Mouse (Mus musculus) heart, embryonic 14.5 days (tissue): Measurements from ENCODE around the gene Hoxc11. TPM values are rescaled to one million over a fixed set of nuclear protein-coding genes. Genes with fewer than 3 reads are reported as not detected.

Source experiments
- ATAC-seq: fragments of 200-750 bp; cut with Nextera tagmentation; 2 replicates; pipeline ENCODE4 v1.8.0; 2017; ENCODE audit warnings: low read depth, moderate TSS enrichment; ENCODE audit not compliant: insufficient number of reproducible peaks, insufficient read depth, low FRiP score
- H3K27ac ChIP-seq, 2 experiments: fragments of 200-500 bp in 1 of 2; fragments of 300-500 bp in 1 of 2; sonication (generic) in 1 of 2; replicated peaks in 1 of 2; 2 replicates each; pipeline ENCODE4 v1.5.1; 2012 to 2014; ENCODE audit warnings: low read depth in 2 of 2, low read length in 2 of 2, control low read depth in 1 of 2, mild to moderate bottlenecking in 1 of 2, mixed read lengths in 1 of 2; ENCODE audit not compliant: control insufficient read depth in 1 of 2, insufficient read depth in 1 of 2
- H3K27me3 ChIP-seq: fragments of 300-500 bp; sonication (generic); 2 replicates; pipeline ENCODE4 v1.6.1; 2014; ENCODE audit warnings: mild to moderate bottlenecking, low read length, control low read depth; ENCODE audit not compliant: control insufficient read depth, insufficient read depth
- H3K36me3 ChIP-seq: fragments of 300-500 bp; sonication (generic); 2 replicates; pipeline ENCODE4 v1.6.1; 2014; ENCODE audit warnings: mild to moderate bottlenecking, control low read depth, low read length, mixed read lengths; ENCODE audit not compliant: control insufficient read depth, insufficient read depth
- H3K4me1 ChIP-seq, 2 experiments: fragments of 200-500 bp in 1 of 2; fragments of 300-500 bp in 1 of 2; sonication (generic) in 1 of 2; 2 replicates each; pipeline ENCODE4 v1.6.1; 2012 to 2014; ENCODE audit warnings: low read length in 2 of 2, control low read depth in 1 of 2, mixed read lengths in 1 of 2; ENCODE audit not compliant: control insufficient read depth in 2 of 2, insufficient read depth in 2 of 2
- H3K4me2 ChIP-seq: fragments of 300-500 bp; sonication (generic); 2 replicates; pipeline ENCODE4 v1.6.1; 2014; ENCODE audit warnings: mild to moderate bottlenecking, low read length
- H3K4me3 ChIP-seq, 2 experiments: fragments of 200-500 bp in 1 of 2; fragments of 300-500 bp in 1 of 2; sonication (generic) in 1 of 2; 2 replicates each; pipeline ENCODE4 v1.5.1; 2012 to 2014; ENCODE audit warnings: low read length in 2 of 2, mild to moderate bottlenecking in 2 of 2, control low read depth in 1 of 2, low read depth in 1 of 2, moderate library complexity in 1 of 2; ENCODE audit not compliant: control insufficient read depth in 1 of 2, insufficient read depth in 1 of 2
- H3K9ac ChIP-seq: fragments of 300-500 bp; sonication (generic); 2 replicates; pipeline ENCODE4 v1.6.1; 2014; ENCODE audit warnings: mild to moderate bottlenecking, low read length
- H3K9me3 ChIP-seq: fragments of 300-500 bp; sonication (generic); 2 replicates; pipeline ENCODE4 v1.6.1; 2016; ENCODE audit warnings: low read length, control low read depth; ENCODE audit not compliant: control insufficient read depth
- WGBS: fragments of 180-500 bp; shearing (Covaris S2); extraction: QIAGEN DNeasy Blood & Tissue Kit; methylation state at CpG from one replicate; pipeline ENCODE4 v1.1.7; 2014; 5-methylcytosine and 5-hydroxymethylcytosine counted together
- polyA plus RNA-seq: library from polyadenylated mRNA; unstranded; fragments of >200 nt; fragmentation: Nextera tagmentation; extraction: Ambion mirVana; gene quantifications from 2 replicates; pipeline ENCODE4 v1.2.1, GENCODE M21; 2014

The Hoxc11 gene
- polyA plus RNA-seq, 1 experiment from 2014 or later = not detected

GRCm38 (mm10) chr15:102999183-102999831 lies 45.1 kb downstream of the Hoxc11 start:
- peak overlapping the region; percentile 92 for H3K4me2 ChIP-seq
- H3K4me1 ChIP-seq = peaks cover 21 to 26% of the 10 kb centered on the region in 2 experiments
- ATAC-seq = 0 out of 2 replicates have a peak, but pooled peaks have one; percentile 49
- peak overlapping the region; percentile 47 to 50 for H3K4me3 ChIP-seq
- no peak overlapping the region for H3K27ac ChIP-seq
- WGBS = 3% methylated on average over 33 of the region's 33 CpGs
- peak overlapping the region; percentile 67 for H3K9ac ChIP-seq
- H3K9me3 ChIP-seq = no peaks in the 10 kb centered on the region
- H3K36me3 ChIP-seq = no peaks in the 10 kb centered on the region
- H3K27me3 ChIP-seq = peaks cover 99% of the 10 kb centered on the region

GRCm38 (mm10) chr15:102999955-103000354 lies 45.7 kb downstream of the Hoxc11 start:
- no peak for ATAC-seq
- H3K4me1 ChIP-seq = peaks cover 21 to 26% of the 10 kb centered on the region in 2 experiments
- peak overlapping the region; percentile 47 to 50; a peak in 1 of 4 replicates for H3K4me3 ChIP-seq
- no peak overlapping the region for H3K27ac ChIP-seq
- no peaks in the 10 kb centered on the region for H3K9me3 ChIP-seq
- no peak overlapping the region for H3K9ac ChIP-seq
- peaks cover 99% of the 10 kb centered on the region for H3K27me3 ChIP-seq
- 23% methylated on average over 10 of the region's 11 CpGs for WGBS
- H3K4me2 ChIP-seq = peak overlapping the region; percentile 92
- no peaks in the 10 kb centered on the region for H3K36me3 ChIP-seq

- no peaks in the 10 kb centered on the region for H3K36me3 ChIP-seq
- ATAC-seq = no peak
- H3K4me1 ChIP-seq = peaks cover 21 to 26% of the 10 kb centered on the region in 2 experiments
- H3K27me3 ChIP-seq = peaks cover 99% of the 10 kb centered on the region
- 9% methylated on average over 24 of the region's 24 CpGs for WGBS
- no peaks in the 10 kb centered on the region for H3K9me3 ChIP-seq
- H3K4me2 ChIP-seq = peak overlapping the region; percentile 40
- H3K27ac ChIP-seq = no peak overlapping the region
- H3K4me3 ChIP-seq = peak overlapping the region in 1 of 2 experiments; percentile 19; a peak in 1 of 4 replicates
- peak overlapping the region; percentile 49; the same call in 1 of the 2 replicates for H3K9ac ChIP-seq
Observed at GRCm38 (mm10) chr15:103000501-103000901, 46.3 kb downstream of the Hoxc11 start.

GRCm38 (mm10) chr15:103001370-103001769 lies 47.1 kb downstream of the Hoxc11 start:
- peaks cover 21 to 26% of the 10 kb centered on the region in 2 experiments for H3K4me1 ChIP-seq
- no peak for ATAC-seq
- no peaks in the 10 kb centered on the region for H3K36me3 ChIP-seq
- peaks cover 99% of the 10 kb centered on the region for H3K27me3 ChIP-seq
- WGBS = 22% methylated on average over 2 of the region's 2 CpGs
- H3K9ac ChIP-seq = no peak overlapping the region
- H3K4me3 ChIP-seq = no peak overlapping the region
- H3K27ac ChIP-seq = no peak overlapping the region
- peak overlapping the region; percentile 40 for H3K4me2 ChIP-seq
- no peaks in the 10 kb centered on the region for H3K9me3 ChIP-seq

GRCm38 (mm10) chr15:103002156-103002555 lies 47.9 kb downstream of the Hoxc11 start:
- no peak overlapping the region for H3K4me2 ChIP-seq
- peaks cover 21 to 26% of the 10 kb centered on the region in 2 experiments for H3K4me1 ChIP-seq
- ATAC-seq = no peak
- H3K9me3 ChIP-seq = no peaks in the 10 kb centered on the region
- WGBS = 35% methylated on average over 4 of the region's 4 CpGs
- no peaks in the 10 kb centered on the region for H3K36me3 ChIP-seq
- peaks cover 99% of the 10 kb centered on the region for H3K27me3 ChIP-seq
- H3K27ac ChIP-seq = no peak overlapping the region
- no peak overlapping the region for H3K4me3 ChIP-seq
- no peak overlapping the region for H3K9ac ChIP-seq

- WGBS = 19% methylated on average over 13 of the region's 13 CpGs
- H3K9ac ChIP-seq = no peak overlapping the region
- ATAC-seq = no peak
- no peaks in the 10 kb centered on the region for H3K9me3 ChIP-seq
- H3K36me3 ChIP-seq = no peaks in the 10 kb centered on the region
- peaks cover 99% of the 10 kb centered on the region for H3K27me3 ChIP-seq
- H3K27ac ChIP-seq = no peak overlapping the region
- H3K4me2 ChIP-seq = no peak overlapping the region
- H3K4me1 ChIP-seq = peaks cover 21 to 26% of the 10 kb centered on the region in 2 experiments
- H3K4me3 ChIP-seq = no peak overlapping the region
Observed at GRCm38 (mm10) chr15:103002821-103003448, 48.7 kb downstream of the Hoxc11 start.

GRCm38 (mm10) chr15:103005308-103005707 lies 51.1 kb downstream of the Hoxc11 start:
- H3K27me3 ChIP-seq = peaks cover 99% of the 10 kb centered on the region
- H3K36me3 ChIP-seq = no peaks in the 10 kb centered on the region
- no peak overlapping the region for H3K9ac ChIP-seq
- no peak overlapping the region for H3K4me3 ChIP-seq
- no peaks in the 10 kb centered on the region for H3K9me3 ChIP-seq
- H3K4me1 ChIP-seq = peaks cover 9 to 12% of the 10 kb centered on the region in 2 experiments
- ATAC-seq = no peak
- H3K4me2 ChIP-seq = no peak overlapping the region
- H3K27ac ChIP-seq = no peak overlapping the region
- WGBS = under 1% methylated on average over 17 of the region's 17 CpGs
